Mouse (Mus musculus): Measurements from ENCODE around the gene Bfsp2.

DNA sequence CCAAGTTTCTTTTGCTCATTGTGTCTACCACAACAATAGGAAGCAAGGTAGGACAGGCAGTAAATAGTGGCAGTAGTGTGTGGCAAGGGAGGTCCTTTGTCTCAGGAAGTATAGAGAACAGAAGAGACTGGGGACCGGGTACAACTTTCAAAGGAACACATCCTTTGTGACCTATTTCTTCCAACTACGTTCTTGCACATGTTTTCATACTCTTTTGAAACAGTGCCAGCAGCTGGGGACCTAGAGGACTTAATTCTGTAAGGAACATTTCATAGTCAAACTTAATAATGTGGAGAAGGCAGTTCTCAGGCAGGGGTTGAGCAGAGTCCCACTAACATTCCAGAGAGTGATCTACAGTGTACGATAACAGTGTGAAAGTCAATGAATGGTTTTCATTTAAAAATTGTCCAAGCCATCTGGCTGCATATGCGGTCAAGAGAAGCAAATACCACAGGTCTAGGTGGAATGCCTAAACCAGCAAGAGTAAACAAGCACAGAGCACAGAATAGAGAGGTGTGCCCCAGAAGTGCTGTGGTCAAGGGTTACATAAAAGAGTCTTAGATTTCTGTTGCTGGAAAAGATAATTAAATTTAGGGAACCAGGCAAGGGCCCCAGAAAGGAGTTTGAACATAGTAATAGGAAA lies 76.8 kb downstream of the Bfsp2 start:
- TF ChIP-seq CHD2 (IDR thresholded peaks at IDR 0.05; ENCODE audit: low read depth, low read length) (no peak), HCFC1 (IDR thresholded peaks at IDR 0.05; ENCODE audit: borderline replicate concordance, insufficient read depth, low read length) (no peak)

All from ES-E14 (cell line).